Mouse (Mus musculus): ENCODE measurements around the gene 1700001O22Rik.

GRCm38 (mm10) chr2:30760706-30761105, 42.8 kb downstream of the 1700001O22Rik start:
- TF ChIP-seq CTCF (IDR thresholded peaks at IDR 0.05; ENCODE audit: low read depth, low read length) (no peak), POLR2A (IDR thresholded peaks at IDR 0.05; ENCODE audit: insufficient read depth, low read length) (no peak)
